Mouse (Mus musculus) frontal cortex, adult 2 months (tissue): ENCODE data around the gene Slirp. TPM values are rescaled to one million over a fixed set of nuclear protein-coding genes. Genes with fewer than 3 reads are reported as not detected.
"Not testable (repeated sequence)": the region's sequence is repeated elsewhere in the genome, so short reads cannot be mapped to it uniquely, and the experiment has no call there.

Experiments
- DNase-seq, 2 experiments: peaks; one replicate each; pipeline ENCODE4 v3.0.0; 2022; ENCODE audit warnings: low spot score in 1 of 2; ENCODE audit errors: extremely low spot score in 1 of 2
- polyA plus RNA-seq: library from polyadenylated mRNA; depleted of rRNA; stranded (reverse); fragments of >200 nt; gene quantifications from 2 replicates; pipeline ENCODE4 v1.2.3, GENCODE M21; 2012; rRNA removed

Slirp gene
- polyA plus RNA-seq, 1 experiment, result 70.4 TPM

DNA sequence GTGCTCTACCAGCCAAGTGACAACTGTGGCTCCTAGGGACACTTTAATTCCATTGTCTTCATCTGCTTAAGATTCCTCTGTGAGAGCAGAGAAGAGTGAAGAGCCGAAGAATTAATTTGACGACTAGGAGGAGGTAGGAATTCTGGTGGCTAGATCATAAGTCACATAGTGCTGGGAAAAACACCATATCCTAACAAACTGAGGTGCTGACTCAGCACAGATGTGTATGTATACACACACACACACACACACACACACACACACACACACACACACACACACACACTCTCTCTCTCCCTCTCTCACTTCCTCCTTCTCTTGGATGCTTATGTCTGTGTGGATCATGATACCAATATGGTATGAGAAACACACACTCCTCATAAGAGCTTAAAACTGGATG lies 15.4 kb upstream of the Slirp start:
- no peak for DNase-seq

DNA sequence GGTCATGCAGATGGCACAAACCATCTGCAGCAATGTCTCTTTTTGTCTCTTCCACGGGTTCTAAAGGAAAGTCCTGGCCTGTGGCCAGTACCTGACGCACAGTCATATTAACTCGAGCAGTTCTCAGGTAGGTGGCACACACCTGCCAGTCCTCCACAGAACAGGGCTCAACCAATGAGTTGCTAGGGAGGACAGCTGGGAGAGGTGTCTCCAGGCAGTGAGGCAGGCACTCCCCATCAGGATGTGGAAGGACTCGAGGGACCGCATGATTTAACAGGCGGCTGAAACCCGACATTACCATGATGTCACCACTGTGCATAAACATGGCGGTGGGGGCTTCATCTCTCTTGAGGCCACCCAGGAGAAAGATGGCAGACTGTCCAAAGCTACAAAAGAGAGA lies 14.8 kb upstream of the Slirp start:
- no peak for DNase-seq

DNA sequence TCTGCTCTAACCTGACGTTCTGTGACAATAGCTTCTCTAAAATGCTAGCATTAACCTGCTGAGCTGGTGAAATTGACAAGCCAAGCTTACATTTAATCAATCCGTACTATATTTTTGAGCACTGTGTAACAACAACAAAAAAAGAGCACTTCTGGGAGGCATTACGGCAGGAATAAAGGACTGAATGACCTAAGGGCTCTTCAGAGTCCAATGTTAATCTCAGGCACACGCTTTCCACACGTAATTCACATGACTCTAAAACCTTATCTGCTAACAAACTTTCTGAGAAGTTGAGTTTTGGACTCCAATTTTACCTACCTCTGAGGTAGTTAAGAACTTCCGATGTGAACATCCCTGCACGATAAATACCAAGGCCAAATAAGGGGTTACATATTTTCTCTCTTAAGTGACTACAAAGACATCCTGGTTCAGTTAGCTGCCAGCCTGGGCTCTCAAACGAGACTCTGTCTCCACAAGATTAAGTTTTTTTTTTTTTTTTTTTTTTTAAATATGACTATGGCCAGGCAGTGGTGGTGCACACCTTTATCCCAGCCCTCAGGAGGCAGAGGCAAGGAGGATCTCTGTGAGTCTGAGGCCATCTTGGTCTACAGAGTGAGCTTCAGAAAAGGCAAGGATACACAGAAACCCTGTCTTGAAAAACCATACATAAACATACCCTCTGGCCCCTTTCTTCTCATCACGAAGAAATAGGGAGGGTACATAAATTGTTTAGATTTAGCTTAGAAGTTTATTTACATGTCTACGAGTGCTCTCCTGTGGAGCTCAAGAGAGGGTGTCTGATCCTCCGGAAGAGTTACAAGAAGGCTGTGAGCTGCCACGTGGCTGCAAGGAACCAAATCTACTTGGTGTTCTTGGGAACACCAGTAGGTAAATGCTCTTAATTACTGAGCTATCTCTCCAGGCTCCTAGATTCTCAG lies 1.2 kb upstream of the Slirp start:
- DNase-seq, result no peak

DNA sequence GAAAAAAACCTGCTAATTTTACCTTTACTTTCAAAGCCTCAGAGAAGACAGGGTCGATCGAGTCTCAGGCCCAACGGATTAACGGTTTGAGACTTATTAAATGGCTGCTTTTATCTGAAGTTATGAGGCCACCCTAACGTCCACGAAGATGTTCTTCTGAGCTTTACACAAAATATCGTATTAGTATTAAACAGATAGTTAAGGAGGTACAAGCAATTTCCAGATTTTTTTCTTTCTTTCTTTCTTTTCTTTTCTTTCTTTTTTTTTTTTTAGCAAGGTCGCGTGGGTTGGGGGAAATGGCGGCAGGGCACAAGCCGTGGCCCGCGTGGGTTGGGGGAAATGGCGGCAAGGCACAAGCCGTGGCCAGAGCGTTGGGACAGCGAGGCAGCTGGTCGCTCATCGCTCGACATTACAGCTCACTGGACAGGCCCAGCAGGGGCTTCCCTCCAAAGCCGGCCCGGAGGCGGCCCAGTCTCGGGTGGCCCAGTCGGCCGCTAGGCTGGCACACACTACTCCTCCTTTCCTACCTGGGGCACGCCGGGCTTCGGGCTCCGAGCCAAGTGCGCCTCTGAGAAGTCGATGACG lies 489 bp upstream of the Slirp start:
- no peak for DNase-seq

DNA sequence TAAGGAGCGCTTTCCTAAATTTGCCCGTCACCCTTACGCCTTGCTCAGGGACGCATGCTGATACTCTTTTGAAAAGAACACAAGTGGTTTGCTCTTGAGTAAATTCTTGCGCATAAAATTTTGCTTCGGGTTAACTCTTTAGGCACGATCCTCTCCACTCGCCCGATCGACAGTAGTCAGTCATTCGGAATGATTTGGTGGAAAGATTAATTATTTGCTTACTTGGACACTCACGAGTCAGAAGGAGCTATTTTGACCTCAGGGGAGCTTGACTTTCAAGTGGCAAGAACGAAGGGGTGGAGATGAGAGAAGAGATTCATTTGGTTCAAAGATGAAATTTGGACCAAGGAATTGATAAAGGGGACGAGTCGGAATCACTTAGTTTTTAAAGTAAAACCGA lies 515 bp downstream of the Slirp start:
- DNase-seq, result peak in 1 of 2 experiments; percentile 14

DNA sequence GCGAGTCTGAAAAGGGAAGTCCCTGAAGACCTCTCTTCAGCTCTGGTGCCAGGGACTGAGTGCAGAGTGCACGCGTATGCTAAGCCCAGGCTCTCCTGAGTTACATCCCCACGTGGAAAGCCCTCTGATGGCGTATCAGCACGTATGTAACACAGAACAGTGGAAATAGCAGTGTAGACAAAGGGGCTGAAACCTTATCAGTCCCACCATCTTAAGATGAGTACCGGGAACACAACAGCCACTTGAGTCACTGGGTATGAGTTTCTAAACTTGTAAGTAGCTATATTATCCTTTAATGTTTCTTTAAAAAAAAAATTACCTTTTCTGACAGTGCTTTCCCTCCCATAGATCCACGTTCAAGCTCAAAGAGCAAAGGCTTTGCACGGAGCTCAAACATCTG lies 5.8 kb downstream of the Slirp start:
- no peak for DNase-seq

- no peak for DNase-seq
Observed at GRCm38 (mm10) chr12:87464678-87465297, 21.1 kb downstream of the Slirp start.

- DNase-seq, result no peak
Observed at GRCm38 (mm10) chr12:87470263-87471136, 26.8 kb downstream of the Slirp start.

- DNase-seq, result peak; percentile 22 to 68
Observed at GRCm38 (mm10) chr12:87471421-87471963, 27.8 kb downstream of the Slirp start.

GRCm38 (mm10) chr12:87471964-87472786 lies 28.5 kb downstream of the Slirp start, which contains the start of gene Snw1:
Snw1 (minus strand) TSS chr12:87472274.
- peak; percentile 93 to 97 for DNase-seq

GRCm38 (mm10) chr12:87474756-87475155 lies 31.1 kb downstream of the Slirp start:
- no peak for DNase-seq

GRCm38 (mm10) chr12:87482482-87482881 lies 38.8 kb downstream of the Slirp start:
- DNase-seq, result not testable (repeated sequence)

DNA sequence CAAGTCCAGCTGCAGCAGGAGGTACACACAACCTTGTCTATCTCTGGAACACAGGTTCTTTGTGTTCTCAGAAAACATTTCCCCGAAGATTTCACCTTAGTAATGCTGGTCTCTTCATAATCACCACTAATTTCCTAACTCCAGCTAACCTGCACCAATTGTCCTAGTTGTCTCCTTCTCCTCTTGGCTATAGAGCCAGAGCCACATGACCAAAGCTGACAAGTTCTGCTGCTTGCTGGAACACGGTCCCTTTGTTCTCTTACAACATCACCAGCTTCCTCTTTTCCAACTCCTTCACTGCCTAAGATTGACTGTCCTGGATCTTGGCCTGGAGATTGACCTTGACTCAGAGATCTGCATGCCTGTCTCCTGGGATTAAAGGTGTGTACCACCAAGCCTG lies 45.0 kb downstream of the Slirp start:
- DNase-seq, result not testable (repeated sequence)

DNA sequence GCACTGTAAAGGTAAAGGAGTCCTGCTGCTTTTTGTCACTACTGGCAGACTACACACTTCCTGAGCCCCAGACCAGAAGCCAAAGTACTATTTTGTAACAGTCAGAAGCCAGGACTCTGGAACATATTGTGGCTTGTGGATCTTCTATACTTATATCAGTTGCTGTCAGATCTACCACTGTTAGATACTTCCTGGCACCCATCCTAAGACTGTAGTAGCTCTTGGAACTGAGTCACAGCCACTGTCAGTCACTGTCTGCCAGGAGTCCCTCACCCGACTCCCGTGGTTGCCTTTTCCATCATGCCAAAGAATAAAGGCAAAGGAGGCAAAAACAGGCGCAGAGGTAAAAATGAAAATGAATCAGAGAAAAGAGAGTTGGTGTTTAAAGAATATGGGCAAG lies 50.7 kb downstream of the Slirp start, which contains the start of gene Gm5788:
TSS of gene Gm5788 (plus strand) at position 301 of the 400 bp plus-strand sequence.
- not testable (repeated sequence) for DNase-seq

Other genes with a start within 250 kb of the Slirp start
- gene Samd15, start 244.2 kb upstream of the Slirp start, polyA plus RNA-seq, result 2.3 and 2.9 TPM in 2 replicates
- gene Tmed8, start 243.4 kb upstream of the Slirp start, polyA plus RNA-seq, result 18.6 and 21.4 TPM in 2 replicates
- gene Noxred1, start 205.2 kb upstream of the Slirp start, polyA plus RNA-seq, result 1.5 and 1.8 TPM in 2 replicates
- gene Vipas39, start 177.6 kb upstream of the Slirp start, polyA plus RNA-seq, result 66.9 and 72.8 TPM in 2 replicates
- gene Ahsa1, start 177.4 kb upstream of the Slirp start, polyA plus RNA-seq, result 177 and 187 TPM in 2 replicates
- gene Ism2, start 144.2 kb upstream of the Slirp start, polyA plus RNA-seq, result 0.18 and 0.42 TPM in 2 replicates
- gene Sptlc2, start 55.5 kb upstream of the Slirp start, polyA plus RNA-seq, result 19.3 and 22.8 TPM in 2 replicates
- 17.3 and 20.0 TPM in 2 replicates for gene Alkbh1, start 121 bp downstream of the Slirp start, polyA plus RNA-seq
- gene Snw1, start 28.4 kb downstream of the Slirp start, polyA plus RNA-seq, result 37.3 and 42.9 TPM in 2 replicates
- gene Gm5788, start 50.8 kb downstream of the Slirp start, polyA plus RNA-seq, result not detected in 2 replicates
- gene Gm8300, start 70.4 kb downstream of the Slirp start, polyA plus RNA-seq, result not detected in 2 replicates
- not detected in 2 replicates for gene Oog1, start 158.8 kb downstream of the Slirp start, polyA plus RNA-seq
- not detected in 2 replicates for gene Gm4027, start 175.0 kb downstream of the Slirp start, polyA plus RNA-seq
- not detected in 2 replicates for gene Gm16381, start 200.7 kb downstream of the Slirp start, polyA plus RNA-seq